Mouse (Mus musculus): Measurements from ENCODE around the gene 1700037H04Rik. TPM values are rescaled to one million over a fixed set of nuclear protein-coding genes. Genes with fewer than 3 reads are reported as not detected.

Gene 1700037H04Rik
- total and polyA plus RNA-seq, 2 experiments from 2014 or later, result 79.3 to 155 TPM

DNA sequence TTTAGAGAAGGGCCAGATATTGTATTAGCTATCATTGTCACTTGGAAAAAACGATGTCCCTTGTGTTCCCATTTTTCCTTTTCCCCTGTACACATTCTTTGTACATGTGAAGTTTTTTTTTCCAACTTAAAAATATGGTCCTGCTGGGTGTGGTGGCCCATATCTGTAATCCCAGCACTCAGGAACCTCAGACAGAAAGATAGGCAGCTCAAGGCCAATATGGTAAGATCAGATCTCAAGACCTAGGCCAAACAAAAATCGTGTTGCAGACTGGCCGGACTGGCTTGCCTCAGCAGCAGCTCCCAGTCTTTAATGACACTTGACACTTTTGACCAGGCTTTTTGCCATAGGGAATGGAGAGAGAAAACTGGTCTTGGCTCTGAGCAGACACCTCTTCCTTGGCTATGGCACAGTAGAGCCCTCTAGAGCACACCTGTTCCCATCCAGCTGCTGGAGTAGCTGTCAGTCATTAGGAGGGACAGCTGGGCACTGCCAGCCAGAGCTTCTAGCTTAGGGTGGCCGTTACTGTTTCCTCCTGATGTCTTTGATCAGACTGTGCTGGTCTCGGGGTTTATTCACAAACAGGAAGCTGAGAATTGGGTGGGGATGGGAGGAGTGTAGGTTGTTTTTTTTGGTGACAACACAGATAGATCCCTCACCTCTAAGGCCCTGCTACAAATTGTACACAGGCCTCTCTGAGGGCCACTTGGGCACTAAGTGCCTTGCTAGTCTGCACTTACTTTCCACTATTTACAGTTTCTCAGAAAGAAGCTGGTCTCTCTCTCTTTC is 29.8 kb upstream of the 1700037H04Rik start:
- Histone ChIP-seq H3K27me3 (ENCODE audit: insufficient read depth, low read length) (no peaks in the 10 kb centered on the region), H3K27ac (peak overlapping the region; percentile 49; the same call in 1 of the 2 replicates), H3K9me3 (ENCODE audit: low read length) (no peaks in the 10 kb centered on the region), H3K4me2 (ENCODE audit: low read depth, low read length) (no peak overlapping the region), H3K4me1 (ENCODE audit: insufficient read depth, low read length) (peaks cover 17% of the 10 kb centered on the region), H3K9ac (replicated peaks; ENCODE audit: low read length) (no peak overlapping the region), H3K36me3 (ENCODE audit: insufficient read depth, low read length) (0 out of 2 replicates have a peak, but pooled peaks cover 14% of the 10 kb centered on the region), H3K4me3 (ENCODE audit: low read length) (no peak overlapping the region)
- ATAC-seq (no peak), DNase-seq (ENCODE audit: low spot score) (no peak)
- WGBS, result 40% methylated on average over 5 of the region's 5 CpGs
- TF ChIP-seq CTCF (IDR thresholded peaks at IDR 0.05; ENCODE audit: low read depth), result no peak

DNA sequence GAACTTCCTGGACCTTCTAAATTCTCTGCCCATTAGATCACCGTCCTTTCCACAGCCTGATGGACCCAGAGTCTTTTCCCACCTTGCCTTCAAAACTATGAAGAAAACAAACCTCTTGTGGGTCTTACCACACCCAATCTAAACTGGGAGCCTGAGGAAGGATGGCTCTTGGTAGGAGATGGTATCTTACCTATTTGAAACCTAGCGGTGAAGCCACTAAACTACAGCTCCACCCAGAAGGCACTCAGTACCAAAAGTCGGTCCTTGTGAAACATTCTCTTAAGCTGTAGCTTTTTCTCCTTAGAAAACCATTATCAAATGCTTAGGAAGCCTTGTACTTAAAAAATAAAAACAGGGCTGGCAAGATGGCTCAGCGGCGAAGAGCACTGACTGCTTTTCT is 28.4 kb upstream of the 1700037H04Rik start:
- Histone ChIP-seq H3K4me3 (ENCODE audit: low read length) (no peak overlapping the region), H3K27ac (no peak overlapping the region), H3K9ac (replicated peaks; ENCODE audit: low read length) (no peak overlapping the region), H3K9me3 (ENCODE audit: low read length) (no peaks in the 10 kb centered on the region), H3K36me3 (ENCODE audit: insufficient read depth, low read length) (0 out of 2 replicates have a peak, but pooled peaks cover 4% of the 10 kb centered on the region), H3K27me3 (ENCODE audit: insufficient read depth, low read length) (no peaks in the 10 kb centered on the region), H3K4me1 (ENCODE audit: insufficient read depth, low read length) (peaks cover 17% of the 10 kb centered on the region), H3K4me2 (ENCODE audit: low read depth, low read length) (peak overlapping the region; percentile 69; the same call in 1 of the 2 replicates)
- ATAC-seq (no peak), DNase-seq (ENCODE audit: low spot score) (no peak)
- WGBS, result 93% methylated on average over 5 of the region's 5 CpGs
- TF ChIP-seq CTCF (IDR thresholded peaks at IDR 0.05; ENCODE audit: low read depth), result no peak

DNA sequence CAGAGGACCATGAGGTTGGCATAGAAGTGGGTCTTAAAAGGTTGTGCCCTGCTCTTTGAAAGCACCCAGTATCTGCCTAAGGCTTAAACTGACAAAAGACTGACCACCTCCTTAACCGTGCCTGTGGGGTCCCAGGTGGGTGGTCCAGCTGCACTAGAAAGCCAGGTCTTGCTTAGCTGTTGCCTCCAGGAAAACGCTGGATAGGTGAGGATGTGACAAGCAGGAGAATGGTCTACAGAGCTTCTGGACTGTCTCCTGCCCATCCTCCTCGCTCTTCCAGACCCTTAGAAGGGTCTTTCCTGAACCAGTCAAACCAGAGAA is 27.7 kb upstream of the 1700037H04Rik start:
- Histone ChIP-seq H3K9me3 (ENCODE audit: low read length) (no peaks in the 10 kb centered on the region), H3K27me3 (ENCODE audit: insufficient read depth, low read length) (no peaks in the 10 kb centered on the region), H3K4me3 (ENCODE audit: low read length) (peak overlapping the region; percentile 49), H3K9ac (replicated peaks; ENCODE audit: low read length) (peak overlapping the region; percentile 53), H3K4me1 (ENCODE audit: insufficient read depth, low read length) (peaks cover 17% of the 10 kb centered on the region), H3K27ac (peak overlapping the region; percentile 46; the same call in 1 of the 2 replicates), H3K36me3 (ENCODE audit: insufficient read depth, low read length) (no peaks in the 10 kb centered on the region), H3K4me2 (ENCODE audit: low read depth, low read length) (peak overlapping the region; percentile 69)
- DNase-seq (ENCODE audit: low spot score), result no peak
- TF ChIP-seq CTCF (IDR thresholded peaks at IDR 0.05; ENCODE audit: low read depth), result no peak
- ATAC-seq, result no peak
- WGBS, result 25% methylated on average over 3 of the region's 3 CpGs

DNA sequence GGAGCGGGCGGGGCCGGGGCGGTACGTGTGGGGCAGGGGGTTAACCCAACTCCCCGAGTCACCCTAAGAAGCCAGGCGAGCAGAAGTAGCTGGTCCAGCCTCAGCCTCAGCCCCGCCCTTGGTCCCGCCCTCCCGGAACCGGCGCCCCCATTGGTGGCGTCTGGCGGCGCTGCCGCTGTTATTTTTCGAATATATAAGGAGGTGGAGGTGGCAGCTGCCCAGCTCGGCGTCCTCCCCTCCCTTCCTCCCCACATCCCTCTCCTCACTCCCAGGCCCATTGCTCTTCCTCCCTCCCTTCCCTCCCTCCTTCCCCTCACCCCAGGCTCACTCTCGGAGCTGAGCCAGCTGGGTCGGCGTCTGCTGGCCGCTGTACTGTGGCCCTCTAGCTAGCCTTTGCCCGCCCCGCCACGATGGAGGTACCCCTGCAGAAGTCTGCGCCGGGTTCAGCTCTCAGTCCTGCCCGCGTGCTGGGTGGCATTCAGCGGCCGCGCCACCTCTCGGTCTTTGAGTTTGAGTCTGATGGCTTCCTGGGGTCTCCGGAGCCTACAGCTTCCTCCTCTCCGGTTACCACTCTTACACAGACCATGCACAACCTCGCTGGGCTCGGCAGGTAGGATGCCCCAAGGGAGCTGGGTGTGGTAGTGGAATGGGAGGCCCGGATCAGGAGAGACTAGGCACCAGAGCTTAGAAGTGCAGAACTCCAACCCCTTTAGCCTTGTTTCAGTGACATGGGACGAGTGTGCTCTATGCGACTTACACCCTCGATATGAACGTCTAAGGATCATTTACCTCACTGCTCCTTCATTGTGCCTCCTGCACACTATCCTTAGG is 27.1 kb upstream of the 1700037H04Rik start, which contains the start of the genes Cdc25b and Spef1:
Gene Cdc25b, plus strand, starts transcription at position 179 of the 831 bp plus-strand sequence.
Gene Spef1, minus strand, starts transcription at position 512 of the 831 bp plus-strand sequence.
- WGBS, result under 1% methylated on average over 42 of the region's 43 CpGs
- H3K4me2 ChIP-seq (ENCODE audit: low read depth, low read length), result peak within 1 kb of the TSS; percentile 69
- peak; percentile 41 for TF ChIP-seq CTCF (IDR thresholded peaks at IDR 0.05; ENCODE audit: low read depth)
- peak within 1 kb of the TSS; percentile 53 for H3K9ac ChIP-seq (replicated peaks; ENCODE audit: low read length)
- DNase-seq (ENCODE audit: low spot score) (peak; percentile 88), ATAC-seq (peak; percentile 89)
- H3K27me3 ChIP-seq (ENCODE audit: insufficient read depth, low read length), result no peaks in the 10 kb centered on the region
- H3K36me3 ChIP-seq (ENCODE audit: insufficient read depth, low read length), result no peaks in the 10 kb centered on the region
- no peaks in the 10 kb centered on the region for H3K9me3 ChIP-seq (ENCODE audit: low read length)
- H3K27ac ChIP-seq, result peak within 1 kb of the TSS; percentile 46; the same call in 1 of the 2 replicates
- peak within 1 kb of the TSS; percentile 49 for H3K4me3 ChIP-seq (ENCODE audit: low read length)
- H3K4me1 ChIP-seq (ENCODE audit: insufficient read depth, low read length), result peaks cover 17% of the 10 kb centered on the region

DNA sequence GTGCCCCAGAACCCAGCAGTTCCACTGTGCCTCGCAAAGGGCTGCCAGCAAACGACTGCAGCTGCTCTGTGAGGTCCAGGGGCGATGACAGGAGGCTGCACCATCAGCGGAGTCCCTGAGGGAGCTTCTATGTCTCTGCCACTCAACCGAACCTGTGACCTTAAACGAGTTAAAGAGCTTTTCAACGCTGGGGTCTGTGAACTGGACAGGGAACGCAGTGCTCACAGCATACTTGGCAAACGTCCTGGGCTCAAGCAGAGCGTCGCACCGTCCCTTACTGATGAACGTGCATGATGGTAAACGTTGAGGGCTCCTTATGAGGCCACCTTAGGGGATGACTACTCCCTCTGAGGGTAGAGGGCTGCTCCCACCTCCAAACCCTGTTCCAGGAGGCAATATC is 26.5 kb upstream of the 1700037H04Rik start:
- 1% methylated on average over 14 of the region's 14 CpGs for WGBS
- DNase-seq (ENCODE audit: low spot score), result no peak
- peak overlapping the region; percentile 49 for H3K4me3 ChIP-seq (ENCODE audit: low read length)

DNA sequence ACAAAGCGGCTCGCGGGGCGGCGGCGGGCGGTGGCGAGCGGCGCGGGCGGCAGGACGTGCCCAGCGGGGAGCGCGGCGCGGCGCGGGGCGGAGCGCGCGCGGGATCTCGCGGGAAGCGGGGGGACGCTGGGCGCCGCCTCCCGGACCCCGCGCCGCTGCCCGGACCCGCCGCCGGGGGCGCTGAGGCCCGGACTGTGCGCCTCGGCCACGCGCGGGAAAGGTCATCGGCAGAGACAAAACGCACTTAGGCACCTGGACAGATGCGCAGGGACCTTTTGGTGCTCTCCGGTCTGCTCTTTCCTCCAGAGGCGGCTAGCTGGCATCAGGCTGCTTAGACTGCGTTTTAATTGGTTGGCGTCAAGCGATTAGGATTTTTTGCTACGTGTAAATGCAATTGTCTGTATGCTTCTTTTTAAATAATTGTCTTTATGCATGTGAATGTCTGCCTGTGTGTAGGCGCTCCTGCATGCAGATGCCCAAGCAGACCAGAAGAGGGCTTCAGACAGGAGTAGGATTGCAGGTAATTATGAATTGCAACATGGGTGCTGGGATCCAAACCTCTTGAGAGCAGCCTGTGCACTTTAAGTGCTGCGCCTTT is 20.2 kb upstream of the 1700037H04Rik start, which contains the start of gene Cenpb:
Gene Cenpb, minus strand, starts transcription at position 78 of the 598 bp plus-strand sequence.
- Histone ChIP-seq H3K4me2 (ENCODE audit: low read depth, low read length) (peak within 1 kb of the TSS; percentile 91), H3K4me1 (ENCODE audit: insufficient read depth, low read length) (peaks cover 30% of the 10 kb centered on the region), H3K36me3 (ENCODE audit: insufficient read depth, low read length) (no peaks in the 10 kb centered on the region), H3K9ac (replicated peaks; ENCODE audit: low read length) (peak within 1 kb of the TSS; percentile 89), H3K27ac (peak within 1 kb of the TSS; percentile 98), H3K27me3 (ENCODE audit: insufficient read depth, low read length) (no peaks in the 10 kb centered on the region), H3K4me3 (ENCODE audit: low read length) (peak within 1 kb of the TSS; percentile 75), H3K9me3 (ENCODE audit: low read length) (no peaks in the 10 kb centered on the region)
- peak; percentile 94 for DNase-seq (ENCODE audit: low spot score)
- TF ChIP-seq CTCF (IDR thresholded peaks at IDR 0.05; ENCODE audit: low read depth), result peak; percentile 62; the same call in 1 of the 2 replicates
- ATAC-seq, result peak; percentile 93
- WGBS, result 7% methylated on average over 44 of the region's 57 CpGs

More for the DNA sequence above, 26.5 kb upstream of the 1700037H04Rik start:
- no peak; the same call in 1 of the 2 replicates for ATAC-seq
- H3K9me3 ChIP-seq (ENCODE audit: low read length), result no peaks in the 10 kb centered on the region
- H3K27me3 ChIP-seq (ENCODE audit: insufficient read depth, low read length), result no peaks in the 10 kb centered on the region
- H3K36me3 ChIP-seq (ENCODE audit: insufficient read depth, low read length), result no peaks in the 10 kb centered on the region
- peak overlapping the region; percentile 53 for H3K9ac ChIP-seq (replicated peaks; ENCODE audit: low read length)
- no peak for TF ChIP-seq CTCF (IDR thresholded peaks at IDR 0.05; ENCODE audit: low read depth)
- peak overlapping the region; percentile 69 for H3K4me2 ChIP-seq (ENCODE audit: low read depth, low read length)
- H3K4me1 ChIP-seq (ENCODE audit: insufficient read depth, low read length), result peaks cover 17% of the 10 kb centered on the region
- H3K27ac ChIP-seq, result peak overlapping the region; percentile 33; the same call in 1 of the 2 replicates
